Mouse (Mus musculus) CH12F3 (cell line): ENCODE results near the gene Psmd12.
"Not testable (repeated sequence)": the region's sequence is repeated elsewhere in the genome, so short reads cannot be mapped to it uniquely, and the experiment has no call there.

Experiments
- in situ Hi-C: fragments of 300-500 bp; cut with MboI; formaldehyde crosslinking; loops from 2 replicates; pipeline ENCODE4 v1.14.3; 2020; ENCODE audit warnings: low sequenced_read_pairs

Psmd12 gene

DNA sequence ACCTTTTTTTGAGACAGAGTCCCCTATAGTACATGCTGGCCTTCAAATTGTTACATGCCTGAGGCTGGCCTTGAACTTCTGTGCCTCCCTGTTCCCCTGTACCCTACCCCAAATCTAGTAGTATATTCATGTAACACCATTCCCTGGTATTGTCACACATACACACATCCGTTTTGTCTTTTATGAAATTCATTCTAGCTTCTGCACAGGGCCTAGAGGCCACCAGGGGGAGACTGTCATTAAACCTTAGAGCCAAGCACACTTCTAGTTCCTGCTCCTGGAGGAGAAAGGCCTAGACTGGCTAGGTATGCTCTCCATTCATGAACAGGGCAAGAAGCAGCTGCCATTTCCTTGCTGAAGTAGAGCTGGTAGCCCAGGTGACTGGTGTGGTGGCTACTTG, 27.0 kb downstream of the Psmd12 start:
- in situ Hi-C loops, result no loop called here

DNA sequence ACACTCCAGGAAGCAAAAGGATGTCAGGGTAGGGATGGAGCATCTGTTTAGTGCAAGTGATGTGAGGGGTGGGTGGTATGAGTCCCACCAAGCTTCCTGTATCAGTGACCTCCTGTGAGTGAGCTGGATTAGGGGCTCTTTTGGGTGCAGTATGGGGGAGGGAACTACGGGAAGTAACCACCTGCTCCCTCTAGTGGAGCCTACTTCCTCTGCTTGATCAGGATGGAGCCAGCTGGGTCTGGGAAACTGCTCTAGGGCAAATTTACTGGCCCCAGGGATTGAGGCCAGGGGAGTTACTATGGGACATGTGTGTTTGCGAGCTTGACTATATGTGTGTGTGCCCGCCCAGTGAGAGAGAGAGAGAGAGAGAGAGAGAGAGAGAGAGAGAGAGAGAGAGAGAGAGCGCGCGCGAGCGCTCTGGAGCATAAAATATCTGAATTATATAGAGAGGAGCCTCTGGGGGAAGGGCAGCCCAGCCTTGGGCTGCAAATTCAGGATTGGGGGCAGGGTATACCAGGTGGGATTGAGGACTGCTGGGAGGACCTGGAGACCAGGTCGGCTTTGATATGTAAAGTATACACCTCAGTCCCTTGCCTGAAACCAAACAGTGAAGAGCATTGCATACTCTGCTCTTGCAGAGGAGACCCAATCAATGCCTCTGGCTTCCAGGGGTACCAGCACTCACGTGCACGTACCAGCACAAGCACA, 30.5 kb downstream of the Psmd12 start:
- in situ Hi-C loops, result no loop called here

DNA sequence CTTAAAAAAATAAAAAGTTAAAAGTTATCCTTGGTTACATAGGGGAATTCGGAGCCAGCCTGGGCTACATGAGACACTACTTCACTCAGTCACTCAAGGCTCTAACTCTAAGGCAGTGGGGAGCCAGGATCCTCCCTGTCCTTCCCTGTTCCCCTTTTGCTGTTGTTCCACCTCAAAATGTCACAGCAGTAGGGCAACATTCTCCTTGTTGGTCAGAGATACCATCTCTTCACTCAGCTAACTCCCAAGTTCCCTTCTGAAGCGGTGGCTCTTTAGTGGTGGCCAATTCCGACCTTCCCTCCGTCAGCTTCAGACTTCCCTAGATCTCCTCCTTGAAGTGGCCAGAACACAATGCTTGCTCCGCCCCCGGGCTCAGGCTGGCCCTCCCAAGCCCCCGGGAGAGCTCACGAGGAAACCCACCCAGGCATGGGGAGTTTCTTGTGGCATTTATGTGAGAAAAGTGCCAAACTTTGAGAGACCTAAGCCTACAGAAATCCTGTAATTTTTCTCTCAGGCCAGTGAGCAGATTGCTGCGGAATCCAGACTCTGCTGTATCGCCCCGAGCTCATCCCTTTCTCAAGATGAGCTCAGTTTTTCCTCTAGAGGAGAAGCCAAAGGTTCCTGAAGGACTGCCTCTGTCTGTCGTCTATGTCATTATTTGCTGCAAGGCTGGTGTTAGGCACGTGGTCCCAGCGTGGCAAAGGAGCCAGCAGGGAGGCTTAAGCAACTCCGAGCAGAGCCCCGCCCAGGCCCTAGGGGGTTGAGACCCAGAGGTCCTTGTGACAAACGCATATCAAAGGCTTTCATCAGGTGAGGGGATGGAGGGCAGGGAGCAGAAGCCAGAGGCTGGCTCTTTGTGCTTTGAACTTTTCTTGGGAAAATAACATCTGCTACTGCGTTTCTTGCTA, 31.3 kb downstream of the Psmd12 start:
- in situ Hi-C loops, result no loop called here

DNA sequence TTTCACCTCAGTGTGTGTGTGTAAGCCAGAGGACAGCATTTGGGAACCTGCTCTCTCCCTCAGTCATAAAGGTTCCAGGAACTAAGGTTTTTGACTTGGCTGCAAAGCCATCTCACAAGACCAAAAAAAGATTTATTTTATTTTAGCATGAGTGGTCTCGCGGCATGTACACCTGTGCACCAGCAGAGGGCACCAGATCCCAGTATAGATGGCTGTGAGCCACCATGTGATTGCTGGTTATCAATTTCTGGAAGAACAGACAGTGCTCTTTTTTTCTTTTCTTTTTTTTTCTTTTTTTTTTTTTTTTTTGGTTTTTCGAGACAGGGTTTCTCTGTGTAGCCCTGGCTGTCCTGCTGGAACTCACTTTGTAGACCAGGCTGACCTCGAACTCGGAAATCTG, 32.7 kb downstream of the Psmd12 start:
- in situ Hi-C loops, result not testable (repeated sequence)

DNA sequence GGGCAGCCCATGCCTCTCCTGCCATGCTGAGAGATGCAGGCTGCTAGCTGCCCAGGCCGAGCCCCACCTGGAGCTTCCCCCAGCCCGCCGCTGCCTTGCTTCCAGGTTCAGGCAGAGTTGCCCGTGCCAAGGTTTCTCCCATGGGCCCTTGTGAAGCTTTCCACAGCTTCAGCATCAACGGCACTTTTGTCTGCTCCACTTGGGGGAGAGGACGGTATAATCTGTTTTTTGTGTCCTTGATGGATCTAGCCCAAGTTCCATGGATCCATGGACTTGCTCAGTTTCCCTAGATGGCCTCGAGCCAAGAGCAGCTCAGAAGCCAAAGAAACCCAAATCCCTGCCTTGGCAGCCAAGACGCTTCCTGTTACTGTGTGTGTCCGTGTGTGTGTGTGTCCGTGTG, 33.8 kb downstream of the Psmd12 start:
- in situ Hi-C loops, result no loop called here

DNA sequence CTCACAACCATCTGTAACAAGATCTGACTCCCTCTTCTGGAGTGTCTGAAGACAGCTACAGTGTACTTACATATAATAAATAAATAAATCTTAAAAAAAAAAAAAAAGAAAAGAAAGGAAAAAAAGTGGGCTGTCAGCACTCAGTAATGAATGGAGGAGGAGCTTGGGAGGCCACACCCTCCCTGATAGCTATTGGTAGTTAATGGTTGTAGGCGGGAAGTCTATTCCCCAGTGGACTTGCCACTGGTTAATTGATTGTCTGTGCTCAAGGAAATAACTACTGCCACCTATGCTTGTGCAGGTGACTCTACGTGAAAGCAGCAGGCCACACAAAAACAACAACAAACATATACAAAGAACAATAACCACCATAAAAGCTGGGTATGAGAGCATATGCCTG, 37.1 kb downstream of the Psmd12 start:
- in situ Hi-C loops, result no loop called here

DNA sequence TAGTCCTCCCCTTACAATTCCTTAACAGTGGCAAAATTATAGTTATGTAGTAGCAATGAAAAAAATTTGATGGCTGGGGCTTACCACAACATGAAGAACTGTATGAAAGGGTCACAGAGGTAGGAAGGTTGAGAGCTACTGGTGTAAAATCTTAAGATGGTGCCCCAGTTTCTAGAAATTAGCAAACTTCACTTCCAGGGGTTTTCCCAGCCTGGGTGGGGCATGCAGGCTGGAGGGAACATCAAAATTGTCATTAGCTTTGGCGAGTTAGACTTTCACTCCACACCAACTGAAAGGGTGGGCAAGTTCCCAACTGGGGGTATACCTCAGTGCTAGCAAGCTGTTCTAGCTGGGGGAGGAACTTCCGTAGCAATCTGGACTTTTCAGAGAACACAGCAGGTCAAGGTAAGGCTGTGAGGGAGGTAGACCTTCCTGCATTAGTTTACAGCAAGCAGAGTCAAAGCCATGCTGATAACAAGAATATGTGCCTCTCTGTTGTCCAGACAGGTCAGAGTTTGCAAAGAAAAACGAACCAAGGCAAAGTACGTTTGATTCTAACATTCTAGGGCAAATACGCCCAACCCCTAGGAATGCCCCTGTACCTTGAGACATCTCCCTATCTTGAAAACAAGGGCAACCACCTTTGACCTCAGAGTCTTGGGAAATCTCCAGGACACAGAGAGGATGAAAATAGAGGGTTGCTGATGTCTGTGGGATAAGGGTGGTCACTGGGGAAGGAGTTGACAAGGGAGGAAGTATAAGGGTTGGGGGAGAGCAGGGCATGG, 39.6 kb downstream of the Psmd12 start:
- in situ Hi-C loops, result no loop called here

DNA sequence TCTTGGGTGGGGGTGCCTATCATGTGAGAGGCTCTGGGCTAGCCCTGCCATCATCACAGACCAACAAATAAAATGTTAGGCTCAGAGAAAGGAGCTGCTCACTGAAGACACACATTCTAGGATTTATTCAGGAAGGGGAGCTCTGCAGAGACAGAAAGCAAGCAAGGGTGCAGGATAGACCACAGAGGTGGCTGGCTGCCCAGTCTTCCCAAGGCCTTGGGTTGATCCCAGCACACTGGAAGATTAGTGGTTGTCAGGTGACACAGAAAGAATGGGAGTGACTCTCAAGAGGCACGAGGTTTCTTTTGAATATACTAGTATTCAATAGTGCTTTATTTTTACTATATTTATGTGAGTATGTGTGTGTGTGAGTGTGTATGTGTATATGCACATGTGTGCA, 41.9 kb downstream of the Psmd12 start:
- in situ Hi-C loops, result no loop called here

DNA sequence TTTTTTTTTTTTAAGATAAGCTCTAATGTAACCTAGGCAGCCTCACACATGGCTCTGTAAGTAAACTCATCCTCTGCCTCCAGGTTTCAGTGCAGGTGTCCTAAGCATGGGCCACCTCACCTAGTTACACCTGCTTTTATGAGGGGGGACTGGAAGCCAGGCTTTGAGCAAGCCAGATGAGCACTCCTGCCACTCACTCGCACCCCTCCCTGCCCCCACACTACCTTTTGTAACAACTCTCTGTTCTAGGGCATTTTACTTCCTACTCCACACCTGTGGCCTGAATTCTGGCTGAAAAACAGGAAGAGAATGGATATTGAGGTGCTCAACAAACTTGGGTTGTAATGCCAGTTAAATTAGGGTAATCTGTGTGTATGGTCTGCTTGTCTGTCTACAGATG, 45.7 kb downstream of the Psmd12 start:
- in situ Hi-C loops, result no loop called here

DNA sequence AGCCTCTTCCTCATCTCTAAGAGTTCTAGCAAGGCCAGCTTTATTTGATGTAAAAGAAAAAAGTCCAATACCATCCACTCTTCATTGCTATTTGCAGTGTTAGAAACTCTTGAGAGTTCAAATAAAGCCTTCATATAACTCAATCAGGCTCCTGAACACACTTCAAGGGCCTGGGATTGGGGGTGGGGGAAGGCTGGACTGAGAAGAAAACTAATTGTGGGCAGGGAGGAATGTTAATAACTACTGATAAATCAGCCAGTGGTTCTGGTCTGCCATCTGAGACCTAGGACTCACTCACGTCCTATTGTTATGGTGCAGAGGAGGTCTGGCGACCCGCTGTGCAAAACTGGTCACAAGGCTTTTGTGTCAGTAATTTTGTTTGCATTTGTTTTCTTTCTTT, 48.3 kb downstream of the Psmd12 start:
- in situ Hi-C loops, result no loop called here

DNA sequence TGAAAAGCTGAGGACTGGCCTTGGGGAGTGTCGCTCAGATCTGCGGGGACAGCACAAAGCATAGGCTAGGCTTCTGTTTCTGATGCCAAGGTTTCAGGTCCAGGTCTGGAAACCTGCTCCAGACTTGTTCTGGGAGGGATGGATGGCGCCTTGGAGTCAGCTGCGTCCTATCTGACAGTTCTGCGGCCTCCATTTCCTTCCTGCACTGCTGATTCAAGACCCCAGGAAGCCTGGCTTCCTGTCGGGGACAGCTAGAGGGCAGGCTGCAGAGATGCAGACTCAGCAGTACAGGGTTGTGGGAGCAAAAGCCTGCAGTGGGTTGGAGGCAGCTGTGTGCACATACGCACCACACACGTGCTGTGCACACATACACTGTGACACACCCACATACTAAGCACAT, 50.0 kb downstream of the Psmd12 start:
- in situ Hi-C loops, result no loop called here

DNA sequence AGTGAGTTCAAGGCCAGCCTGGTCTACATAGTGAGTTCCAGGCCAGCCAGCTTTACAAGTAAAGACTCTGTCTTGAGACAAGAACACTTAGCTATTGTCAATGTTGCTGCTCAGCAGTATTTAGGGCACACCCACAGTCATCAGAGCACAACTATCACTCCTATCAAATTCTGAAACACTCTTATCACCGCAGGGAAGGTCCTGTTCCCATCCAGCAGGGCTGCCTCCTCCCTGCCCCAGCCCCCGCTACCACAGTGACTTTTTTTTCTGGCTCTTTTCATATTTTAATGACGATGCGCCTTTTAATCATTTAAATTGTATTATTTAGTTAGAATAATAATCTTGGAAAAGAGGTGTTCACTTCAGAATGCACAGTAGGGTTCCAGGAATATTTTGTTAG, 52.2 kb downstream of the Psmd12 start:
- in situ Hi-C loops, result no loop called here

DNA sequence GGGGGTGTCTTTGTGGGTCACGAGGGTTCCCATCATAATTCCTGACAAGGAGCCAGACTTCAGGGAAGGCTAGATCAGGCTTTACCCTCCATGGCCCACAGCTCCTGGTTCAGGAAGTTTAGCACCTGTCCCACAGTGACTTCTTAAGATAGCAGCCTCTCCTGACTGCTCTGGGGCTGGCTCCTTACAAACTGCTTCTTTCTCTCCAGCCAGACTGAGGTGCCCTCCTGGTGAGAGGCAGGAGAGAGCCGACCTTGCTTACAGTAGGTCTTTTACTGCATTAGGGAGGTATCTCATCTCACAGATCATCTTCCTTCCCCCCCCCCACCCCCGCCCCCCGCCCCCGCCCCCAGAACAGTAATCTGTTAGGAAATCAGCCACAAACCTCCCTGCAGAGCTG, 53.0 kb downstream of the Psmd12 start:
- in situ Hi-C loops, result no loop called here

DNA sequence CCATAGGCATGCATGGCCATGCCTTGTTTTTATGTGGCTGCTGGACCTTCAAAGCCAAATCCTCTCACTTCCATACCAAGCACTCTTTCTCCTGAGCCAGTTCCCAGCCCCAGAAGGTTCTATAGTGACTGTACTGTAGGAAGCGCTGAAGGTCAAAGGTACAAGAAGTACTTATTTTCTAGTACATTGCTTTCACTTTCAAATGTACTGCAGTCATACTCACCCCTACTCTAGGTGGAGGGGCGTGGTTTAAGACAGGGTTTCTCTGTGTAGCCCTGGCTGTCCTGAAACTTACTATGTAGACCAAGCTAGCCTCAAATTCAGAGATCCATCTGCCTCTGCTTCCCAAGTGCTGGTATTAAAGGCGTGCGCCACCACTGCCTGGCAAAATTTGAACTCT, 59.7 kb downstream of the Psmd12 start:
- in situ Hi-C loops, result no loop called here

DNA sequence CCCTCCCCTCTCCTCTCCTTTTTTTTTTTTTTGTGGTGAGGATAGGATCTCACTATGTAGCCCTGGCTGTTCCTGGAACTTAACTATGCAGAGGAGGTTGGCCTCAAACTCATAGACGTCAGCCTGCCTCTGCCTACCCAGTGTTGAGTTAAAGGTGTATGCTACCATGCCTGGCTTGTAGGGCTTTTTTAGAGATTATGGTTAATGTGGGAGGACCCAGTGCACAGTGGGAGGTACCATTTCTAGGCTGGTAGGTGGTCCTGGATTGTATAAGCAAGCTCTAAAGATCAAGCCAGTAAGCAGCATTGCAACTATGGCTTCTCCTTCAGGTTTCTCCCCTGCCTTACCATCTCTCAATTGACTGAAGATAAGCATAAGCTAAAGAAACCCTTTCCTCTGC, 61.1 kb downstream of the Psmd12 start:
- in situ Hi-C loops, result no loop called here

DNA sequence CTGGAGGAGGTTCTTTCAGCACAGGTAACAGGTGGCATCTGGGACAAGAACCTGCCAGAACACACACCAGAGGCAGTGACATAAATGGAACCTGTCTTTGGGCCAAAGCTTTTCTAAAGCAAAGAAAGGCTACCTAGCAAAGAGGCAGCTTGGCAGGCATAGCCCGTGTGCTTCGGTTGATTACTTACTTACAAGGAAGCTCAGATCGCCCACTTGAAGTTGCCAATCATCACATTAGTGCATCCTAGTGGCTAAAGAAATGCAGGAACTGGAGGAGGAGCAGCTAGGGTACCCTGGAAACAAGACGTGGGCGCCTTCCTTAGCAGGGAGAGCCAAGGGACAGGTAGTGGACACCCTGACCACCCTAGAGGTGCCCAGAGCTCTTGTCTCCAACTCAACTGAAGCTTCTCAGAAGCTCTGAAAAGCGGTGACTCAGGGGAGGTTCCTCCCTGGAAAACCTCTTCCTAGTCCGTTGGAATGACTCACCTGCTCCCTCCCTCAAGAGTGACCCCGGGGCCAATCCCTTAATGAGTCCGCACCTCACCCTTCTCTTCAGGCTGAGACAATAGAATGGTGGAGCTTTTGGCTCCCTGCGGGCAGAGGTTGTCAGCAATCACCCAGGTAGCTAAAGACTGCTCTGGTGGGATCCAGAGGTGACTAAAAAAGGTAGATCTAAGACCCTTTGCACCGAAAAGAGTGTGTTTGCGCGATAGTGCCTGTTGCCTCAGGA, 66.6 kb downstream of the Psmd12 start:
- in situ Hi-C loops, result no loop called here

DNA sequence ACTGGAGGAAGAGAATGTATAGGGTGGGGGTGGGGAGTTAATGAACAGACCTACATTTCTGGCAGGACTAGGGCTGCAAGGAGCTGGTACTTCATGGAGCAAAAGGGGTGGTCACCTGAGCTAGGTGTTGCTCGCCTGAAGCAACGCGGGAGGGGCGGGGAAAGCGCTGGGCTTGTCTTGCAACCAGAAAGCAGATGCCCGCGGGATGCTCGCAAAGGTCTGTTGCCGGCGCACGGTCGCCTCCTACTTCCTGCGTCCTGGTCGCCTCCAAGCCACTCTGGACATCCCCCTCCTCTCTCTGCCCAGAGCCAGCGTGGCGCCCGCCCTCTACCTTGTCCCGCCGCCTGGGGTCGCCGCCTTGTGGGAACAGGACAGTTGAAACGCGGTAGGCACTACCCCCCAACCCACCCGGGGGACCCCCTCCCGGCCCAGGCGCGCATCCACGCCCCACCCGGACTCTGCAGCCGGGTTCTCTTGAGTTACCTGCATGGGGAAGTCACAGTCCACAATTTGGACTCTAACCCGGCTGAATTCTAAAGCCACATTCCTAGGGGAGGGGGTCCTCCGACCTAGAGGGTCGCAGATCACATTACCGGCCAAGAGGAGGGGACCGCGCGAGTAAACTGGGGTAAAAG, 67.5 kb downstream of the Psmd12 start:
- in situ Hi-C loops, result no loop called here

DNA sequence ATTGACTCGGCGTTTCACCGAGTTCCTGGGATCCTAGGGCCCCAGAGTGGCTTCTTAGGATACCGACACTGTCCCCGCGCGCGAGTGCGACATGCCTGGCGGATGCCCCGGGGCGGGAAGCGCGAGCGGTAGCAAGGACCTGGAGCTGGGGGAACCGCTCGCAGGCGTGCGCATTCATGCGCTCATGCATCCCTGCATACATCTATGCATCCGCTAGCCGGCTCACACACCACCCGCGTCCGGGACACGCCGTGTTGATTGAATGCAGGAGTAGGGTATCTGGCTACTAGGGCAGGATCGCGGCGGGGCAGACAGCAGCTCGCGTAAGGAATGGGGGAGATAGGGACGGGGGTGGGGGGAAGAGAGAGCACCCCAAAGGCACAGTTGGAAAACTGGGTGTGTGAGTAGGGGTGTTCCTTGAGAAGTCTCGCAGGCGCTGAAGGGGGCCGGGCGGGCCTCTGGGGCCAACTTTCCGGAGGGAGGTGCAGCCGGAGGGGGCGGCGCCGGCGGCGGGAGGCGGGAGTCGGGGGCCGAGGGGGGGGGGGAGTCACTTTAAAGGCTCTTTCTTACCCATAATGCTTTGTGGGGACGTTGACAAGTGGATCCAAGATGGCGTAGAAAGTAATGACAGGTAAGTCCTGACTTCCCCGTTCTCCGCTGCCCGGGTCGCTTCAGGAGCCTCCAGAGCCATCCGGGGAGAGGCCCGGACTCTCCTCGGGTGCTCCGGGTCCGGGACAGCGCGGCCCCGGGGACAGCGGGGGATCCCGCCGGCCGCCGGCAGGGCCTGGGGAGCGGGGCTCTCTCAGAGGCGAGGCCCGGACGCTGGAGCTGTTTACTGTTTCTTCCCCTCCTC, 68.3 kb downstream of the Psmd12 start, which contains the start of gene Helz:
Helz (plus strand) TSS at position 580 of the 853 bp plus-strand sequence.
- in situ Hi-C loops, result no loop called here

DNA sequence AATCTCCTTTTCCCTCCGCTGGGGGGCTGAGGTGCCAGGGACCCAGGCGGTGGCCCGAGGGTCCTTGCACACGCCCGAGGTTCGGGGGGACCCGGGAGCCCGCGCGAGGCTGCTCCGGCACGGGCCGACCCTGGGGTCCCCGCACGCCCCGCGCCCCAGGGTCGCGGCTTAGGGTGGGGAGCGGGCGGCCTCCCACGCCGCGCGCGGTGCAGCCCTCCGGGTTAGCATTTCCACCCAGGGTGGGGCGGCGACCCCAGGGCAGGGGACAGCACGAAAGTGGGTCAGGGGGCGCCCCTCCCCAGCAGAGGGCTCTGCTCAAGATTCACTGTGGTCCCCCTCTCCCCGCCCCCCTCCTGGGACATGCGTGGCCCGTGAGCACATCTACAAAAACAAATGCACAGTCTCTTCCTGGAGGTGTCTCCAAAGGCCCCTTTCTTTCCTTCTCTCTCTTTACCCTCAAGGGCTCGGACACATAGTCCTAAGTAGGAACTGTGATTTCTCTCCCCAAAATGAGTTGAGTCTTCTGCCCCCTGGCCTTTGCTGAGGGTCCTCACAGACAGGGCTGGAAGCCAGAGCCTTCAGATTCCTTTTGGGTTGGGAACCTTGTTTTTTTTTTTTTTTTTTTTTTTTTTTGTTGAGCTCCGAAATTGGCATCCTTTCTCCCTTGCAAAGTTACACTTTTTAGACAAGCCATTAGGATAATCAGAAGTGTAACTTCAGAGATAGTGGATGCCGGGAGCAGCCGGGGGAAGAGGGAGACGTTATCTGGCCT, 69.1 kb downstream of the Psmd12 start:
- in situ Hi-C loops, result no loop called here
